Mouse (Mus musculus) bone marrow, adult 2 months (tissue): ENCODE data around the gene Pramel1.

Source experiments
- CTCF ChIP-seq: fragments of 200-500 bp; IDR thresholded peaks from 2 replicates; pipeline ENCODE4 v1.5.1; 2011; ENCODE audit warnings: low read length, control low read depth; ENCODE audit not compliant: control insufficient read depth, insufficient read depth
- POLR2A ChIP-seq: fragments of 200-500 bp; IDR thresholded peaks from 2 replicates; pipeline ENCODE4 v1.6.1; 2011; ENCODE audit warnings: low read depth, mild to moderate bottlenecking, control low read depth, low read length, borderline replicate concordance; ENCODE audit not compliant: control insufficient read depth

GRCm38 (mm10) chr4:143394181-143394580, at the start of gene Pramel1:
- TF ChIP-seq CTCF (no peak), POLR2A (no peak)
